Mouse (Mus musculus): ENCODE results near the gene Pef1. TPM values are rescaled to one million over a fixed set of nuclear protein-coding genes. Genes with fewer than 3 reads are reported as not detected.

Gene Pef1
- total RNA-seq, 2 experiments from 2014 or later: 42.6 to 42.8 TPM

GRCm38 (mm10) chr4:130168280-130169183, 66.2 kb downstream of the Pef1 start:
- peak in 1 of 2 experiments; percentile 90 for DNase-seq (ENCODE audit: extremely low spot score in 1 of 2, low spot score in 2 of 2)
- intact Hi-C loops (cut with DNase I): no loop called here

GRCm38 (mm10) chr4:130169411-130169971, 67.1 kb downstream of the Pef1 start:
- intact Hi-C loops (cut with DNase I): no loop called here

GRCm38 (mm10) chr4:130170362-130170761, 68.0 kb downstream of the Pef1 start:
- DNase-seq (ENCODE audit: extremely low spot score in 1 of 2, low spot score in 2 of 2): no peak
- intact Hi-C loops (cut with DNase I): no loop called here

More at GRCm38 (mm10) chr4:130169411-130169971, 67.1 kb downstream of the Pef1 start:
- DNase-seq (ENCODE audit: extremely low spot score in 1 of 2, low spot score in 2 of 2): no peak

- intact Hi-C loops (cut with DNase I): no loop called here
- DNase-seq (ENCODE audit: extremely low spot score in 1 of 2, low spot score in 2 of 2): peak in 1 of 2 experiments; percentile 78
Observed at GRCm38 (mm10) chr4:130171951-130172765, 69.8 kb downstream of the Pef1 start.

- no peak for DNase-seq (ENCODE audit: extremely low spot score in 1 of 2, low spot score in 2 of 2)
- intact Hi-C loops (cut with DNase I): no loop called here
Observed at GRCm38 (mm10) chr4:130173060-130173822, 70.9 kb downstream of the Pef1 start.

GRCm38 (mm10) chr4:130173911-130174311, 71.6 kb downstream of the Pef1 start:
- intact Hi-C loops (cut with DNase I): no loop called here
- DNase-seq (ENCODE audit: extremely low spot score in 1 of 2, low spot score in 2 of 2): no peak

- intact Hi-C loops (cut with DNase I): no loop called here
- DNase-seq (ENCODE audit: extremely low spot score in 1 of 2, low spot score in 2 of 2): peak in 1 of 2 experiments; percentile 59
Observed at GRCm38 (mm10) chr4:130174335-130175031, 72.1 kb downstream of the Pef1 start.

- peak in 1 of 2 experiments; percentile 68 for DNase-seq (ENCODE audit: extremely low spot score in 1 of 2, low spot score in 2 of 2)
- intact Hi-C loops (cut with DNase I): no loop called here
Observed at GRCm38 (mm10) chr4:130175072-130175711, 72.8 kb downstream of the Pef1 start, which contains the start of gene Tinagl1. Gene Tinagl1 (minus strand): TSS chr4:130175122.

- intact Hi-C loops (cut with DNase I): no loop called here
Observed at GRCm38 (mm10) chr4:130176156-130176720, 73.9 kb downstream of the Pef1 start.

GRCm38 (mm10) chr4:130177087-130177486, 74.7 kb downstream of the Pef1 start:
- intact Hi-C loops (cut with DNase I): no loop called here
- peak in 1 of 2 experiments; percentile 62 for DNase-seq (ENCODE audit: extremely low spot score in 1 of 2, low spot score in 2 of 2)

More at GRCm38 (mm10) chr4:130176156-130176720, 73.9 kb downstream of the Pef1 start:
- DNase-seq (ENCODE audit: extremely low spot score in 1 of 2, low spot score in 2 of 2): no peak

GRCm38 (mm10) chr4:130177536-130177935, 75.2 kb downstream of the Pef1 start:
- intact Hi-C loops (cut with DNase I): no loop called here
- DNase-seq (ENCODE audit: extremely low spot score in 1 of 2, low spot score in 2 of 2): no peak

Other genes starting within 250 kb of the Pef1 start
- under 1 TPM in 1 of 2 experiments, not detected in 1; 0.24 TPM for gene Spocd1, start 173.3 kb upstream of the Pef1 start, total RNA-seq (2021)
- gene Adgrb2, start 117.7 kb upstream of the Pef1 start, total RNA-seq (2021): 100 to 1,000 TPM; 295 to 296 TPM
- 10 to 100 TPM; 17.1 to 19.8 TPM for gene Col16a1, start 54.7 kb upstream of the Pef1 start, total RNA-seq (2021)
- gene Hcrtr1, start 36.8 kb downstream of the Pef1 start, total RNA-seq (2021): 10 to 100 TPM; 11.2 TPM
- 1 to 10 TPM; 2.3 to 2.7 TPM for gene Tinagl1, start 72.6 kb downstream of the Pef1 start, total RNA-seq (2021)
- gene Gm853, start 119.8 kb downstream of the Pef1 start, total RNA-seq (2021): not detected
- 1 to 10 TPM; 2.9 to 3.1 TPM for gene Serinc2, start 176.6 kb downstream of the Pef1 start, total RNA-seq (2021)
- gene Fabp3, start 206.0 kb downstream of the Pef1 start, total RNA-seq (2021): 100 to 1,000 TPM; 218 to 234 TPM
- gene Gm10570, start 206.1 kb downstream of the Pef1 start, total RNA-seq (2021): 1 to 10 TPM in 1 of 2 experiments, not detected in 1; 1.8 TPM

All from left cerebral cortex, postnatal 10 days (tissue).